Mouse (Mus musculus): ENCODE results near the gene Mvb12a. TPM values are rescaled to one million over a fixed set of nuclear protein-coding genes. Genes with fewer than 3 reads are reported as not detected.

The Mvb12a gene
- total RNA-seq, 1 experiment from 2014 or later, result 37.2 TPM

GRCm38 (mm10) chr8:71574426-71574825, 31.7 kb downstream of the Mvb12a start:
- ATAC-seq (replicated peaks in 1 of 2; ENCODE audit: insufficient read depth in 1 of 2, low FRiP score in 2 of 2, low TSS enrichment in 1 of 2, low read depth in 1 of 2, poor library complexity in 2 of 2, severe bottlenecking in 2 of 2), result no peak

- no peak for ATAC-seq (replicated peaks in 1 of 2; ENCODE audit: insufficient read depth in 1 of 2, low FRiP score in 2 of 2, low TSS enrichment in 1 of 2, low read depth in 1 of 2, poor library complexity in 2 of 2, severe bottlenecking in 2 of 2)
Observed at GRCm38 (mm10) chr8:71575020-71575419, 32.3 kb downstream of the Mvb12a start.

- ATAC-seq (replicated peaks in 1 of 2; ENCODE audit: insufficient read depth in 1 of 2, low FRiP score in 2 of 2, low TSS enrichment in 1 of 2, low read depth in 1 of 2, poor library complexity in 2 of 2, severe bottlenecking in 2 of 2), result no peak
Observed at GRCm38 (mm10) chr8:71577856-71578387, 35.2 kb downstream of the Mvb12a start.

- no peak for ATAC-seq (replicated peaks in 1 of 2; ENCODE audit: insufficient read depth in 1 of 2, low FRiP score in 2 of 2, low TSS enrichment in 1 of 2, low read depth in 1 of 2, poor library complexity in 2 of 2, severe bottlenecking in 2 of 2)
Observed at GRCm38 (mm10) chr8:71579009-71579408, 36.3 kb downstream of the Mvb12a start.

GRCm38 (mm10) chr8:71579476-71579875, 36.8 kb downstream of the Mvb12a start:
- no peak for ATAC-seq (replicated peaks in 1 of 2; ENCODE audit: insufficient read depth in 1 of 2, low FRiP score in 2 of 2, low TSS enrichment in 1 of 2, low read depth in 1 of 2, poor library complexity in 2 of 2, severe bottlenecking in 2 of 2)

GRCm38 (mm10) chr8:71580201-71580600, 37.5 kb downstream of the Mvb12a start:
- no peak for ATAC-seq (replicated peaks in 1 of 2; ENCODE audit: insufficient read depth in 1 of 2, low FRiP score in 2 of 2, low TSS enrichment in 1 of 2, low read depth in 1 of 2, poor library complexity in 2 of 2, severe bottlenecking in 2 of 2)

- 0 out of 4 replicates have a peak, but pooled peaks of 1 of the 2 experiments have one; percentile 13 for ATAC-seq (replicated peaks in 1 of 2; ENCODE audit: insufficient read depth in 1 of 2, low FRiP score in 2 of 2, low TSS enrichment in 1 of 2, low read depth in 1 of 2, poor library complexity in 2 of 2, severe bottlenecking in 2 of 2)
Observed at GRCm38 (mm10) chr8:71586891-71587290, 44.2 kb downstream of the Mvb12a start.

- no peak for ATAC-seq (replicated peaks in 1 of 2; ENCODE audit: insufficient read depth in 1 of 2, low FRiP score in 2 of 2, low TSS enrichment in 1 of 2, low read depth in 1 of 2, poor library complexity in 2 of 2, severe bottlenecking in 2 of 2)
Observed at GRCm38 (mm10) chr8:71588762-71589161, 46.0 kb downstream of the Mvb12a start.

- ATAC-seq (replicated peaks in 1 of 2; ENCODE audit: insufficient read depth in 1 of 2, low FRiP score in 2 of 2, low TSS enrichment in 1 of 2, low read depth in 1 of 2, poor library complexity in 2 of 2, severe bottlenecking in 2 of 2), result no peak
Observed at GRCm38 (mm10) chr8:71591017-71591416, 48.3 kb downstream of the Mvb12a start.

GRCm38 (mm10) chr8:71591471-71592373, 49.0 kb downstream of the Mvb12a start, which contains the start of gene Pgls:
Pgls (plus strand) TSS chr8:71592176.
- peak; percentile 60 to 64 for ATAC-seq (replicated peaks in 1 of 2; ENCODE audit: insufficient read depth in 1 of 2, low FRiP score in 2 of 2, low TSS enrichment in 1 of 2, low read depth in 1 of 2, poor library complexity in 2 of 2, severe bottlenecking in 2 of 2)

- ATAC-seq (replicated peaks in 1 of 2; ENCODE audit: insufficient read depth in 1 of 2, low FRiP score in 2 of 2, low TSS enrichment in 1 of 2, low read depth in 1 of 2, poor library complexity in 2 of 2, severe bottlenecking in 2 of 2), result no peak; a peak in 1 of 4 replicates
Observed at GRCm38 (mm10) chr8:71592374-71593170, 49.9 kb downstream of the Mvb12a start.

GRCm38 (mm10) chr8:71593556-71594323, 51.0 kb downstream of the Mvb12a start:
- ATAC-seq (replicated peaks in 1 of 2; ENCODE audit: insufficient read depth in 1 of 2, low FRiP score in 2 of 2, low TSS enrichment in 1 of 2, low read depth in 1 of 2, poor library complexity in 2 of 2, severe bottlenecking in 2 of 2), result no peak

GRCm38 (mm10) chr8:71594324-71594722, 51.6 kb downstream of the Mvb12a start:
- ATAC-seq (replicated peaks in 1 of 2; ENCODE audit: insufficient read depth in 1 of 2, low FRiP score in 2 of 2, low TSS enrichment in 1 of 2, low read depth in 1 of 2, poor library complexity in 2 of 2, severe bottlenecking in 2 of 2), result no peak

GRCm38 (mm10) chr8:71595862-71596261, 53.1 kb downstream of the Mvb12a start:
- peak; percentile 30 to 57; a peak in 2 of 4 replicates for ATAC-seq (replicated peaks in 1 of 2; ENCODE audit: insufficient read depth in 1 of 2, low FRiP score in 2 of 2, low TSS enrichment in 1 of 2, low read depth in 1 of 2, poor library complexity in 2 of 2, severe bottlenecking in 2 of 2)

GRCm38 (mm10) chr8:71596384-71596783, 53.7 kb downstream of the Mvb12a start:
- ATAC-seq (replicated peaks in 1 of 2; ENCODE audit: insufficient read depth in 1 of 2, low FRiP score in 2 of 2, low TSS enrichment in 1 of 2, low read depth in 1 of 2, poor library complexity in 2 of 2, severe bottlenecking in 2 of 2), result no peak

- ATAC-seq (replicated peaks in 1 of 2; ENCODE audit: insufficient read depth in 1 of 2, low FRiP score in 2 of 2, low TSS enrichment in 1 of 2, low read depth in 1 of 2, poor library complexity in 2 of 2, severe bottlenecking in 2 of 2), result 0 out of 4 replicates have a peak, but pooled peaks of 1 of the 2 experiments have one; percentile 15
Observed at GRCm38 (mm10) chr8:71596798-71597197, 54.1 kb downstream of the Mvb12a start.

GRCm38 (mm10) chr8:71597451-71597850, 54.7 kb downstream of the Mvb12a start, which contains the start of gene Fam129c:
Fam129c (plus strand) TSS chr8:71597648.
- ATAC-seq (replicated peaks in 1 of 2; ENCODE audit: insufficient read depth in 1 of 2, low FRiP score in 2 of 2, low TSS enrichment in 1 of 2, low read depth in 1 of 2, poor library complexity in 2 of 2, severe bottlenecking in 2 of 2), result no peak
